ENCODE assay signal across 10 mouse cellular contexts in the genomic region with DNA sequence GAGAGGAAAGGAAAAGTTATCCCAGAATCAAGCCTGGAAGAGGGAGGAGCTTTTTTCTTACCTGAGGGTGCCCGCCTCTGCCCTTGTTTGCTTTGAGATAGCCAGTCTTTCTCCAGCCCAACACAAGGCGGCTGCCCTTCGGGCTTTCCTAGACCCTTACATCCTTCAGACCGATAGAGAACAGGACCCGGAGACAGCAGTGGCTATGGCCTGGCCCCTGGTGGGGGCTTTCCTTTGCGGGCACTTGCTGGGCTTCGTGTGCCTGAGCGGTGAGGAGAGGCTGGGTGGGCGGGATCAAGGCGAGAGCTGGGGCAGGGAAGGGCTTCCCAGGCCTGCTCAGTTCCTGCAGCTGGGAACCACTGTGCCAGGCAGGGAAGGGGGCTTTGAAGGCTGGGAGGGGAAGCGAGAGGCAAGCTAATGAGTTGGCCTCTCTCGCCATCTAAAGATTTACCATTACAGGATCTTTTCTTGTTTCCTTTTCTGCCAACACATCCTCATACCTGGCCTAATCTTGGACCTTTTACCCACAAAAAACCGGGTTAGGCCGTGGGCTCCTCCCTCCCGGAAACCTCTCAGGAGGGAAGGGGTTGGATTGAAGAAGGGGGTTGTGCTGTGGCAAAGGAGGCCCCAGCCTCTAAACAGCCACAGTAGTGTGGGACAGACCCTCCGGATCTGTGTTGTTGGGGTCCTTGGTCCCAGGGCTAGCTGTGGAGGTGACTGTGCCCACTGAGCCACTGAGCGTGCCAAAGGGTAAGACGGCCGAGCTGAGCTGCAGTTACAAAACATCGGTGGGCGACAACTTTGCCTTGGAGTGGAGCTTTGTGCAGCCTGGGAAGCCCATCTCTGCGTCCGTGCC. TPM values are rescaled to one million over a fixed set of nuclear protein-coding genes. Genes with fewer than 3 reads are reported as not detected.
A peak's percentile ranks its signal among the peaks of the same experiment; 100 is the strongest.
DNase-seq lines count a peak whose midpoint lies in the region; ATAC-seq lines count a peak whose summit lies in the region.
"Had no signal": no experiment of that assay in that cellular context is flagged by ENCODE, and none has a peak within 500 bp of the region (broad histone marks: within the 10 kb centered on the region; RNA-seq: fewer than 3 reads in every experiment).

Vsig2 (plus strand) TSS at position 86 of the 856 bp plus-strand sequence.

- H3K9ac ChIP-seq in hindbrain, embryonic 15.5 days: no peak within 1 kb of the TSS
- H3K9ac ChIP-seq in hindbrain, embryonic 11.5 days (ENCODE audit: low read depth, low read length): no peak within 1 kb of the TSS

- H3K9me3 ChIP-seq in hindbrain, embryonic 15.5 days: no peaks in the 10 kb centered on the region
- H3K9me3 ChIP-seq in hindbrain, embryonic 11.5 days (ENCODE audit: control insufficient read depth, low read length): no peaks in the 10 kb centered on the region
- H3K9me3 ChIP-seq in limb, embryonic 10.5 days (replicated peaks): no peaks in the 10 kb centered on the region

- no peak for DNase-seq in hindbrain, embryonic 11.5 days (ENCODE audit: low spot score)
- DNase-seq in urinary bladder, adult 18-20 months (ENCODE audit: low spot score in 2 of 2): peak; percentile 40 to 42
- DNase-seq in urinary bladder, postnatal 10 days (ENCODE audit: low spot score): no peak
- no peak for DNase-seq in limb, embryonic 10.5 days (ENCODE audit: low spot score)
- DNase-seq in thymus, postnatal 4 days: no peak
- DNase-seq in thymus, postnatal 25 days: no peak
- DNase-seq: kidney, adult 11 months; right cerebral cortex, postnatal 25 days; thymus, adult 18-20 months had no signal

- peaks cover 4% of the 10 kb centered on the region for H3K4me1 ChIP-seq in hindbrain, embryonic 15.5 days (replicated peaks)
- no peaks in the 10 kb centered on the region for H3K4me1 ChIP-seq in hindbrain, embryonic 11.5 days (replicated peaks; ENCODE audit: control insufficient read depth, insufficient read depth, low read length)
- H3K4me1 ChIP-seq in limb, embryonic 10.5 days: peaks cover 25% of the 10 kb centered on the region

- 49% methylated on average over 23 of the region's 23 CpGs for WGBS in hindbrain, embryonic 15.5 days
- WGBS in hindbrain, embryonic 11.5 days: 48% methylated on average over 23 of the region's 23 CpGs
- WGBS in limb, embryonic 10.5 days: 45% methylated on average over 23 of the region's 23 CpGs

- H3K4me3 ChIP-seq in hindbrain, embryonic 15.5 days: no peak within 1 kb of the TSS
- no peak within 1 kb of the TSS for H3K4me3 ChIP-seq in hindbrain, embryonic 11.5 days (ENCODE audit: low read depth, low read length)
- no peak within 1 kb of the TSS for H3K4me3 ChIP-seq in limb, embryonic 10.5 days

- no peak within 1 kb of the TSS for H3K27ac ChIP-seq in hindbrain, embryonic 15.5 days (replicated peaks)
- no peak within 1 kb of the TSS for H3K27ac ChIP-seq in hindbrain, embryonic 11.5 days (ENCODE audit: low read depth, low read length)
- H3K27ac ChIP-seq in limb, embryonic 10.5 days: peak within 1 kb of the TSS; percentile 38

- peaks cover 16% of the 10 kb centered on the region; the same call in 1 of the 2 replicates for H3K27me3 ChIP-seq in hindbrain, embryonic 15.5 days
- peaks cover 7% of the 10 kb centered on the region; the same call in 1 of the 2 replicates for H3K27me3 ChIP-seq in hindbrain, embryonic 11.5 days (ENCODE audit: control insufficient read depth, insufficient read depth, low read length)
- peaks cover 55% of the 10 kb centered on the region for H3K27me3 ChIP-seq in limb, embryonic 10.5 days (ENCODE audit: low read depth, poor library complexity, severe bottlenecking)

- H3K36me3 ChIP-seq in hindbrain, embryonic 15.5 days: no peaks in the 10 kb centered on the region
- H3K36me3 ChIP-seq in hindbrain, embryonic 11.5 days (ENCODE audit: control insufficient read depth, insufficient read depth, low read length): no peaks in the 10 kb centered on the region
- no peaks in the 10 kb centered on the region for H3K36me3 ChIP-seq in limb, embryonic 10.5 days

- H3K4me2 ChIP-seq in hindbrain, embryonic 15.5 days: no peak within 1 kb of the TSS
- H3K4me2 ChIP-seq in hindbrain, embryonic 11.5 days (replicated peaks; ENCODE audit: low read depth, low read length): no peak within 1 kb of the TSS

- 0 out of 2 replicates have a peak, but pooled peaks have one; percentile 21 for ATAC-seq in hindbrain, embryonic 15.5 days (ENCODE audit: low FRiP score, low read depth)
- ATAC-seq in hindbrain, embryonic 11.5 days (ENCODE audit: low FRiP score): no peak

RNA-seq across cellular contexts. Expression of gene Vsig2, which starts in this region (rescaled TPM):
- polyA plus RNA-seq in hindbrain, embryonic 15.5 days (2015; fragmentation: Nextera tagmentation; extraction: Ambion mirVana): 0.89 and 1.4 TPM in 2 replicates
- polyA plus RNA-seq in hindbrain, embryonic 11.5 days (2014; fragmentation: Nextera tagmentation; extraction: Ambion mirVana): 0.80 and 0.85 TPM in 2 replicates
- 0.55 and 0.74 TPM in 2 replicates for polyA plus RNA-seq in limb, embryonic 10.5 days (2016; fragmentation: Nextera tagmentation; extraction: Ambion mirVana)

Comparison
In these comparisons a context has a peak if more than half of its experiments do, and no peak if none do; other contexts are left out.
1. DNase-seq: peak in urinary bladder, adult 18-20 months (2 of 2); none in hindbrain, embryonic 11.5 days (single experiment), urinary bladder, postnatal 10 days (single experiment), limb, embryonic 10.5 days (single experiment), thymus, postnatal 4 days (single experiment) and thymus, postnatal 25 days (single experiment).